Mouse (Mus musculus): ENCODE data around the gene Defb33.

Defb33 gene

DNA sequence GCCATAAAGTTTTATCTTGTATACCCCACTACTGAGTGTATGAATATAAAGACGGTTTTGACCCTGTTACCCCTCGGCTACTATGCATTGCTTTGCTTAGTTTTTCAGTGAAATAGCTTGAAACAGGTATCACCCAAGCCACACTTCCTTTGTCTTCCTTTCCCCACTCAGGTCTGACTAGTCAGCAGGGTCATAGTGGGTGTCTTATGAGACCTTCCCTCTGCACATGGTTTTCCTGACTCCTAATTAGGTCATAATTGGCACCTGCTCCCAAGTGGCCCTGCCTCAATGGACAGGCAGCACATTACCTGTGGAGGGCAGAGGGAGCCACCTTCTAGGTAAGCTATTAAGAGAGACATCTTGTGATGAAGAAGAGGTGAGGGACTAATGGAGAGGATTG lies at the start of gene Defb33:
TSS of gene Defb33 (plus strand) at position 301 of the 400 bp plus-strand sequence.
- no peak for DNase-seq (ENCODE audit: low read depth, low spot score)

DNA sequence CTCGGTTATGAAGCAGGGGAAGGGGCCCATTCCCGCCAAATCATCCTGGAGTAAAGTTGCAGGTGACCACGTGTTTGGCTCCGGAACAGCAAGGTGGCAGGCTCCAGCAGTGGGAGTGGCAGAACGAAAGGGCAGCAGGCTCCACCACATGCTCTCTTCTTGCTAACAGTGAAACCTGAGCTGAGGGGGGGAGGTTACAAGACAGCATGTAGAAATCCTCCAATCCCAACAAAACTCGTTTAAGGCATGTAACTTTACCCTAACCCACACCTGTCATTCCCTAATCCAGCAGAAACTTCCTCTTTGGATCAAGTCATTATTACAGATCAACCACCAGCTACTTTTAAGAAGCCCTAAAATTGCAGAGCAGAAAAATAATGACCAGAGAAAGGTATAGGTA lies 17.9 kb upstream of the Defb33 start:
- no peak for DNase-seq (ENCODE audit: low read depth, low spot score)

- no peak for DNase-seq (ENCODE audit: low read depth, low spot score)
Measured at GRCm38 (mm10) chr8:20902527-20902926, 10.1 kb downstream of the Defb33 start, which contains the start of gene Gm15056. Gene Gm15056 (minus strand): TSS chr8:20902627.

DNA sequence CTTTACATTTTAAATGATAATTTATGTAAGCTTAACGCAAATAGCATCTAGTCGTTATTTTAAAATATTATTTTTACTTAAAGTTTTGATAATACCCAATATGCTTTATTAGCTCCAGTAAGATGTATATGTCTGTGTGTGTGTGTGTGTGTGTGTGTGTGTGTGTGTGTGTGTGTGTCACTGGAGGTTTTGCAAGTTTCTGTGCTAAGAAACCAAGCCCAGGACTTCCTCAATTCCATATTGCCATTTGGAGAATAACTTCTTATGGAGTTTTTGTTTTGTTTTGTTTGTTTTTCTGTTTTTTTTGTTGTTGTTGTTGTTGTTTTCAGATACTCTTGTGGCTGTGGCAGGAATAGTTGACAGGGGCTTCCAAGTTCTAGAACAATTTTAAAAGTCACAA lies 14.7 kb downstream of the Defb33 start:
- DNase-seq (ENCODE audit: low read depth, low spot score), result no peak

DNA sequence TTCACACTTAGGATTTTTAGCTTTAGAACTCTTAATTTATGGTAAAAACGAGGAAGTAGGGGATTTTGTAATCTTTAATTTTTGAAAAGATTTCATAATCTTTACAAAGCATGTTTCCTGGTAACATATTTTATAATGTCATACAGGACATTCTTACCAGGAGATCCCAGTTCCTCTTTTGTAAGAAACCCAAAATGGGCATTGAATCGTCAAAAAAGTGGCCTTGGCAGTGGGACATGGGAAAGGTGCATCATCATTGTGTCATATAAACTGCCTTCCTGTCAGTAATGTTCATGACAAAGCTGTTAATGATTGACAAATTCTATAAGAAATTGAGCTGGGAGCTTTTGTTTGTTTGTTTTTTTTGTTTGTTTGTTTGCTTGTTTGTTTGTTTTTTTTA lies 15.8 kb downstream of the Defb33 start:
- DNase-seq (ENCODE audit: low read depth, low spot score), result no peak

GRCm38 (mm10) chr8:20912288-20912687 lies 19.8 kb downstream of the Defb33 start:
- no peak for DNase-seq (ENCODE audit: low read depth, low spot score)

DNA sequence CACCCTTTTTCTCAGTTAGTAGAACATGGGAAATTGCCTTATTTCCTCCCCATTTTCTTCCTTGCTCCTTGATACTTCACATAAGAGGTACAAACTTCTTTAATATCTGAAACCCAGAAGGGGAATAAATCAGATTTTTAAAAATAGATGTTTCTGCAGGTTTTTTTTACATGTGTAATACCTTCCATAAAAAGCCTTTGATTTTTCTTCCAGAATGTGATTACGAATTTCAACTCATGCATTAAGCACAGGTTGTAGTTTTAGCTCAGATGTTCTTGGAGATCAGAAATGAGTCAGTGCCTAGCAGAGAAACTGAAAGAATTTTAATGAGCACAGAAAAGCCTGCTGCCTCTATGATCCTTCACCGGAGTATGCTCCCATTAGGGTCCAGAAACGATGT lies 29.5 kb downstream of the Defb33 start, which contains the start of gene Gm6040:
TSS of gene Gm6040 (minus strand) at position 101 of the 400 bp plus-strand sequence.
- no peak for DNase-seq (ENCODE audit: low read depth, low spot score)

DNA sequence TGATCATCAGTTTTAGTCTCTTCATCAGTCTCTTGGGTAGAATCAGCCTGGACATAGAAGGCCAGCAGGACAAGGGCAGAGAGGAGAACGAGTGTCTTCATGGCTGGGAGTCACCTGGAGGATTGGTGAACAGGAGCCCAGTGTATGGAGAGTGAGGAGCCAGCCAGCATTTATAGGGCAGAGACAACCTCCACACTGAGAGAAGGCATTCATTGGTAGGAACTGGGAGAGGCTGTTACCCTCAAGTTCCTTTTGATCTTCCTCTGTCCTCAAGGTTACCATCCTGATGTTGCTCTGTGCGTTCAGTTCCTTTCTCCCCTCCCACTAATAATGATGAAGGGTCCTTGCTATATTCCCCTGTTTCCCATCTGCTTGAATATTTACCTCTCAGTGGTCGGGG lies 52.1 kb downstream of the Defb33 start, which contains the start of gene AY761185:
TSS of gene AY761185 (minus strand) at position 101 of the 400 bp plus-strand sequence.
- DNase-seq (ENCODE audit: low read depth, low spot score), result no peak

Measured in retina, postnatal 7 days (tissue).